Mouse (Mus musculus): ENCODE results near the gene Ehf.

GRCm38 (mm10) chr2:103279927-103280326 is 23.2 kb downstream of the Ehf start:
- TF ChIP-seq EP300 (optimal IDR thresholded peaks at IDR 0.05) (no peak), CTCF (IDR thresholded peaks at IDR 0.05; ENCODE audit: low read depth) (no peak)

Measured in stomach, postnatal 0 days (tissue).